Mouse (Mus musculus) liver, adult 2 months (tissue): ENCODE results near the gene Tent4a. TPM values are rescaled to one million over a fixed set of nuclear protein-coding genes. Genes with fewer than 3 reads are reported as not detected.

ENCODE experiments used
- DNase-seq: peaks from one replicate; pipeline ENCODE4 v3.0.0-alpha.2; 2011; ENCODE audit warnings: low read depth, low spot score; ENCODE audit errors: extremely low read depth
- H3K27ac ChIP-seq: fragments of 200-500 bp; replicated peaks from 2 replicates; pipeline ENCODE4 v1.5.1; 2012; ENCODE audit warnings: low read depth, mild to moderate bottlenecking, control low read depth, inconsistent platforms, low read length; ENCODE audit not compliant: insufficient read depth
- H3K27me3 ChIP-seq: fragments of 200-500 bp; 2 replicates; pipeline ENCODE4 v1.6.1; 2012; ENCODE audit warnings: mild to moderate bottlenecking, moderate library complexity, low read length, inconsistent platforms; ENCODE audit not compliant: control insufficient read depth, insufficient read depth
- H3K36me3 ChIP-seq: fragments of 200-500 bp; 2 replicates; pipeline ENCODE4 v1.6.1; 2012; ENCODE audit warnings: low read length, inconsistent platforms; ENCODE audit not compliant: control insufficient read depth, insufficient read depth
- H3K4me1 ChIP-seq: fragments of 200-500 bp; 2 replicates; pipeline ENCODE4 v1.6.1; 2011; ENCODE audit warnings: low read length; ENCODE audit not compliant: control insufficient read depth, insufficient read depth
- H3K4me3 ChIP-seq: fragments of 200-500 bp; 2 replicates; pipeline ENCODE4 v1.5.1; 2011; ENCODE audit warnings: low read depth, mild to moderate bottlenecking, control low read depth, low read length, moderate library complexity; ENCODE audit not compliant: insufficient read depth
- H3K79me2 ChIP-seq: fragments of 200-500 bp; 2 replicates; pipeline ENCODE4 v1.6.1; 2012; ENCODE audit warnings: inconsistent platforms, mild to moderate bottlenecking, low read length, moderate library complexity; ENCODE audit not compliant: control insufficient read depth, insufficient read depth
- H3K9ac ChIP-seq: fragments of 200-500 bp; 2 replicates; pipeline ENCODE4 v1.6.1; 2012; ENCODE audit warnings: low read depth, mild to moderate bottlenecking, control low read depth, inconsistent platforms, low read length
- CTCF ChIP-seq: fragments of 200-500 bp; IDR thresholded peaks from 2 replicates; pipeline ENCODE4 v1.5.1; 2011; ENCODE audit warnings: low read depth, low read length, control low read depth
- POLR2A ChIP-seq: fragments of 200-500 bp; IDR thresholded peaks from 2 replicates; pipeline ENCODE4 v1.6.1; 2011; ENCODE audit warnings: low read length, control low read depth; ENCODE audit not compliant: insufficient read depth; ENCODE audit errors: extremely low read depth
- WGBS: fragments of 180-500 bp; shearing (Covaris S2); methylation state at CpG from one replicate; pipeline ENCODE4 v1.1.7; 2018; 5-methylcytosine and 5-hydroxymethylcytosine counted together
- polyA plus RNA-seq: library from polyadenylated mRNA; depleted of rRNA; stranded (reverse); fragments of >200 nt; gene quantifications from 2 replicates; pipeline ENCODE4 v1.2.3, GENCODE M21; 2012; rRNA removed
- total RNA-seq: library from RNA; depleted of rRNA; stranded (reverse); fragments of >200 nt; gene quantifications from 2 replicates; pipeline ENCODE4 v1.2.3, GENCODE M21; 2014; rRNA removed

Tent4a gene
- total and polyA plus RNA-seq, 2 experiments = 8.7 to 11.0 TPM

DNA sequence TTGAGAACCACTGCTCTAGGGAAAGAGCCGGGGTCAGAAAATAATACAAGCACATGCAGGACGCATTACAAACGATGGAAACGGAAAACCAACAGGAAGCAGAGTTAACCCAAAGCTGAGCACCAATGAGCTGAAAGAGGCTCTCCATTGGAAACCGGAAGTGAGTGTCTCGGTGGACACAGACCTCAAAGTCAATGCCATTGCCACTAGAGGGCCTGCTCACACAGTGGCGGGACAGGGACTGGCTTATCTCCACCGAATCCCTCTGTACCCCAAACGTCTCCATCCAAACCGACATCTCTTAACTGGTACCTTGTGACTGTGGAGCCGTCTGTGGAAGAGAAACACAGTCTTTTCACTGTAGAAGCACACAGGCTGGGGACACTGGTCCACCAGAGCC, 77.8 kb downstream of the Tent4a start:
- DNase-seq = no peak

DNA sequence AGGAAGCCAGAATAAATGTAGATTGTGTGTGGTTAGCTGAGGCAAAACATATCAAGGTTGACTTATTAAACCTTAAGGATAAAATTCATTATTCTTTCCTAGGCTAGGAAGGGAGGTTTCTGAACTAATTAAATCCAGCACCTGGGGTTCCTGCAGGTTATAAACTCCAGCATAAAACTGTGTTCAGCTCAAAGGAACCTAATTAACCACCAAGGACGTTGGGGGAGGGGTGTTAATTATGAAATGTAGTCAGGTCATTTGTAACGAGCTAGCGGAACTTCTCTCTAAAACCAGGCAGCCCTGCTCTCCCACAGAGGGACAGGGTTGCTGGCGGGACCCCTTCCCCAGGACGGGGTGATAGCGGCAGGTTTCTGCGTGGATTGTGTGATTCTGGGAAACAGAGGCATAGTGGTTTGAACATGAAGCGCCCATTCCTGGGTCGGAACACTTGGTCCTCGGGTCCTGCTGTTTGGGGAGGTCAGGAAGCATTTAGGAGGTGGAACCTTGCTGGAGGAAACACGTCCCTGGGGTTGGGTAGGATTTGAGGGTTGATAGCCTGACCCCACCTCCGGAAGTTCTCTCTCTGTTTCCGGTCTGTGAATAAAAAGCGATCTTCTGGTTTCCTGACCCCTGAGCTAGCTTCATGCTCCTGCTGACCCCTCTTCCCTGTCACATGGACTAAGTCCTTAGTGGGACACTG, 78.8 kb downstream of the Tent4a start:
- no peak overlapping the region for H3K4me3 ChIP-seq
- H3K27ac ChIP-seq = no peak overlapping the region
- WGBS = 79% methylated on average over 14 of the region's 14 CpGs
- H3K27me3 ChIP-seq = no peaks in the 10 kb centered on the region
- no peak for TF ChIP-seq CTCF
- TF ChIP-seq POLR2A = no peak
- H3K36me3 ChIP-seq = no peaks in the 10 kb centered on the region
- no peaks in the 10 kb centered on the region for H3K79me2 ChIP-seq
- DNase-seq = no peak
- H3K4me1 ChIP-seq = no peaks in the 10 kb centered on the region
- no peak overlapping the region for H3K9ac ChIP-seq

More for the DNA sequence above, 77.8 kb downstream of the Tent4a start:
- H3K27ac ChIP-seq = no peak overlapping the region
- no peaks in the 10 kb centered on the region for H3K36me3 ChIP-seq
- 80% methylated on average over 11 of the region's 11 CpGs for WGBS
- TF ChIP-seq POLR2A (no peak), CTCF (peak; percentile 0; the same call in 1 of the 2 replicates)
- H3K27me3 ChIP-seq = no peaks in the 10 kb centered on the region
- no peaks in the 10 kb centered on the region for H3K4me1 ChIP-seq
- no peaks in the 10 kb centered on the region for H3K79me2 ChIP-seq
- H3K9ac ChIP-seq = no peak overlapping the region
- no peak overlapping the region for H3K4me3 ChIP-seq

Other genes starting within 250 kb of the Tent4a start
- gene Nsun2, start 871 bp downstream of the Tent4a start, total RNA-seq = 74.1 and 81.0 TPM in 2 replicates
- 40.5 and 48.3 TPM in 2 replicates for gene Nsun2, start 871 bp downstream of the Tent4a start, polyA plus RNA-seq
- 83.6 and 86.4 TPM in 2 replicates for gene Srd5a1, start 76.8 kb upstream of the Tent4a start, total RNA-seq
- 41.9 and 54.7 TPM in 2 replicates for gene Srd5a1, start 76.8 kb upstream of the Tent4a start, polyA plus RNA-seq
- gene Ube2ql1, start 205.3 kb upstream of the Tent4a start, total RNA-seq = 0.09 and 0.27 TPM in 2 replicates
- 0.05 and 0.09 TPM in 2 replicates for gene Ube2ql1, start 205.3 kb upstream of the Tent4a start, polyA plus RNA-seq